Mouse (Mus musculus): ENCODE results near the gene Ppp1r26. TPM values are rescaled to one million over a fixed set of nuclear protein-coding genes. Genes with fewer than 3 reads are reported as not detected.

The Ppp1r26 gene
- polyA plus RNA-seq (2012) = 1.3 and 2.3 TPM in 2 replicates

GRCm38 (mm10) chr2:28446515-28447314, at the start of gene Ppp1r26:
Gene Ppp1r26, plus strand, starts transcription at chr2:28446800.

DNA sequence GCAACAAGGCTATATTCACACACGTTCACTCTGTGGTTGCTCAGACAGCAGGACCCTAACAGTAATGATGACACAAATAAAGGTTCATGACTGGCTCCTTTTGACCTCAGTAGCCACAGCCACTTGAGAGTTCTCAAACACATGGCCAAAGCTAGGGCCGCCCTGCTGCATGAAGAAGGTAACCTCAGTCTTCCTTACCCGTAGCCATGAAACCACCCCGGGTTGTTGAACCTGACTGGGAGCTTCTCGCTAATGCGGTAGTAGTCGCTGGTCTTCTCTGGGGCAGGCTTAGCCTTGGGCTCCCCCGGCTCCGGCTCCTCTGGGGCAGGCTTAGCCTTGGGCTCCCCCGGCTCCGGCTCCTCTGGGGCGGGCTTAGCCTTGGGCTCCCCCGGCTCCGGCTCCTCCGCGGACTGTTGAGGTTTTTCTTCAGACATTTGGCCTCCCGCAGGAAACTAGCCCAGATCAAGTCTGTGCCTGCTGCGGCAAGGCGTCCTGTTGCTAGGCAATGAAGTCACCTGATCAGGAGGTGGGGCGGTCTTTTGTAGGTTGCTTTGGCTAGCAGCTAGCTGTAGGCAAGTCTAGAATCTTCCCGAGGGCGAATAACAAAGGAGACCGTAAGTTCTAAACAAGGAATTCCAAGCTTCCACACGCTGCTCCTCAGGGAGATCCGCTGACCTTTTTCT, 19.4 kb downstream of the Ppp1r26 start, which contains the start of gene 1700007K13Rik:
Gene 1700007K13Rik (minus strand): TSS at position 497 of the 683 bp plus-strand sequence.

GRCm38 (mm10) chr2:28467860-28468485, 21.4 kb downstream of the Ppp1r26 start, which contains the start of gene Mrps2:
Gene Mrps2, plus strand, starts transcription at chr2:28468066.

DNA sequence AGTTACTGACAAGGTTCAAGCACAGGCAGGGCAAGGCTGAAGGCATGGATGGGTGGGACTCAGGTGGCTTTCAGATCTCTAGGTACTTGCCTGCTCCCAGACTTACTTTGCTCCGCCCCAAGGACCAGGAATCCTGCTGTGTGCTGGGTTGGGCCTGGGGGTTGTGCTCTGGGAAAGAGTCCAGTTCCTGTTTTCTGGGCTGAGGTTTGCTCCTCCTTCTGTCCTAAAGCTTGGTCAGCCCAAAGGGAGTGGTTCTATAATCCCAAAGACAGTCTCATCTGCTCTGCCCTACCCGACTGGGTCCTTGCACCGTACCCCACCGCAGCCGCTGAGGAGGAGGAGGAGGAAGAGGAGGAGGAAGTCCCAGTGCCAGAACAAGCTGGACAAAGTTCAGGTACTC, 50.1 kb downstream of the Ppp1r26 start, which contains the start of gene Gbgt1:
Gene Gbgt1 (plus strand): TSS at position 221 of the 400 bp plus-strand sequence.

Other genes starting within 250 kb of the Ppp1r26 start
- gene 1700007K13Rik, start 19.5 kb downstream of the Ppp1r26 start, polyA plus RNA-seq (2012) = 0.38 TPM in 1 of 2 replicates, not detected in the other
- gene Mrps2, start 21.3 kb downstream of the Ppp1r26 start, polyA plus RNA-seq (2012) = 34.9 and 39.3 TPM in 2 replicates
- not detected in 2 replicates for gene Gbgt1, start 50.1 kb downstream of the Ppp1r26 start, polyA plus RNA-seq (2012)
- not detected in 2 replicates for gene Gm10134, start 59.3 kb downstream of the Ppp1r26 start, polyA plus RNA-seq (2012)
- gene Ralgds, start 66.3 kb downstream of the Ppp1r26 start, polyA plus RNA-seq (2012) = 10.8 and 16.0 TPM in 2 replicates
- gene Cel, start 116.6 kb downstream of the Ppp1r26 start, polyA plus RNA-seq (2012) = 0.12 TPM in 1 of 2 replicates, not detected in the other
- 18.7 and 24.3 TPM in 2 replicates for gene Gtf3c5, start 137.0 kb downstream of the Ppp1r26 start, polyA plus RNA-seq (2012)
- 76.4 and 100 TPM in 2 replicates for gene Gfi1b, start 175.2 kb downstream of the Ppp1r26 start, polyA plus RNA-seq (2012)
- gene Tsc1, start 194.4 kb downstream of the Ppp1r26 start, polyA plus RNA-seq (2012) = 2.4 and 4.5 TPM in 2 replicates